Mouse (Mus musculus): ENCODE data around the gene Lrrc51. TPM values are rescaled to one million over a fixed set of nuclear protein-coding genes. Genes with fewer than 3 reads are reported as not detected.

Gene Lrrc51
- total RNA-seq, 2 experiments from 2014 or later: 4.1 to 5.7 TPM

DNA sequence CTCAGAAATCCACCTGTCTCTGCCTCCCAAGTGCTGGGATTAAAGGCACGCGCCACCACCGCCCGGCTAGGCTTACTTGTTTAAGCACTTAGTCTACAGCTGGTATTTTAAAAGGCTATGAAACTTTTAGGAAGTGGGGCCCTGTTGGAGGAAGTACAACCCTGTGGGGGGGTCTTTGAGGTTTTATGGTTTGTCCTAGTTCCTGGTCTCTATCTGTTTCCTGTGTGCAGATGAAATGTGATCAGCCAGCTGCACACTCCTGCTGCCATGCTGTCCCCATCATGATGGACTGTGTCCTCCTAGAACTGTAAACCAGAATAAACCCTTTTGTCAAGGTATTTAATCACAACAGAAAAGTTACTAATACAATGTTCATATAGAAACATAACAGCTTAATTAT lies 49.5 kb downstream of the Lrrc51 start:
- DNase-seq: no peak

- no peak for DNase-seq
Measured at GRCm38 (mm10) chr7:101882413-101883154, 51.1 kb downstream of the Lrrc51 start.

- no peak for DNase-seq
Measured at GRCm38 (mm10) chr7:101880855-101881254, 52.8 kb downstream of the Lrrc51 start.

- DNase-seq: no peak
Measured at GRCm38 (mm10) chr7:101875978-101876377, 57.7 kb downstream of the Lrrc51 start.

DNA sequence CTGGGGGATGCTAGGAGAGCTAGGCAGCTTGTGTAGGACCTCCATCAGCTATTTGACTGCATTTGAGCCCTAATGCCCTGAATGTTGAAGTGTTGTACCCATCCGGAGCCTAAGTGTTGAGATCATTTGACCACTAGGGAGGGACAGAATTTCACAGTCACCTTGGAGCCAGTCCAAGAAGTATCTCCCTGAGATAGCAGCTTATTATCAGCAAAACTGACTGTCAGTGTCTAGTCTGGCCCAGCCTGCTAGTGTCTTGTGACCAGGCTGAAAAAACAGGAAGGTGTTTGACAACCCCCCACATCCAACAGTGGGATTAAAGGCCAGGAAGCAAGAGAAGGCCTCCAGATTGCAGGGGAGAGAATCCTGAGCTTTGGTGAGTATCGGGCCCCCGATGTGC lies 62.4 kb downstream of the Lrrc51 start:
- peak; percentile 11 to 17 for DNase-seq

- no peak for DNase-seq
Measured at GRCm38 (mm10) chr7:101870629-101871028, 63.1 kb downstream of the Lrrc51 start, which contains the start of gene Folr1. Gene Folr1 (minus strand): TSS chr7:101870788.

DNA sequence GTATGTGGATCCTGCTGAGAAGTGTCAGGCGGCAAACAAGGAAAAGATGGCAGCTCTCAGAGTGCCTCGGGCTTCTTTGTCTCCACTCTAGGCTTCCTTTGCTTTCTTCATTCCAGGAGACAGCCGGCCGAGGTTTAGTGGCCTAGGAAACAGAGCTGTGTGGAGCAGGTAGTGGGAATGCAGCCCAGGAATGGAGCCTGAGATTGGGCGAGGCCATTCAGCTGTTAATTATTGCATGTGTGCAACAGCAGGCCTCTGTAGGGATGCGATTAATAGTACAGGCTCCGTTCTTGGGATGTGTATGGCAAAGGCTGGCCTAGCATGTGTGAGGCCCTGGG lies 64.6 kb downstream of the Lrrc51 start:
- no peak for DNase-seq

- peak in 1 of 2 experiments; percentile 23 for DNase-seq
Measured at GRCm38 (mm10) chr7:101868241-101869162, 65.2 kb downstream of the Lrrc51 start.

DNA sequence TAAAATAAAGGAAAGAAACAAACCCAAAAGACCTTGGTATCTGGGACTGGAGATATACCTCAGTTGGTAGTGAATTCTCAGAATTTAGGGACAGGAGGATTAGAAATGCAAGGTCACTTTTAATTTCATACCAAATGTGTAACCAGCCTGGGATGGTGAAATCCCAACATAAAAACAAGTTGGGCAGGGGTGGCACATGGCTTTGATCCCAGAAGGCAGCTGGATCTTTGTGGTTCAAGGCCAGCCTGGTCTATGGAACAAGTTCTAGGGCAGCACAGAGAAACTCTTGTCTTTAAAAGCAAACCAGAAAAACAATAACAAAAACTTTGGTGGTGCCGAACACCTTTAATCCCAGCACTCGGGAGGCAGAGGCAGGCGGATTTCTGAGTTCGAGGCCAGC lies 66.2 kb downstream of the Lrrc51 start:
- DNase-seq: no peak

DNA sequence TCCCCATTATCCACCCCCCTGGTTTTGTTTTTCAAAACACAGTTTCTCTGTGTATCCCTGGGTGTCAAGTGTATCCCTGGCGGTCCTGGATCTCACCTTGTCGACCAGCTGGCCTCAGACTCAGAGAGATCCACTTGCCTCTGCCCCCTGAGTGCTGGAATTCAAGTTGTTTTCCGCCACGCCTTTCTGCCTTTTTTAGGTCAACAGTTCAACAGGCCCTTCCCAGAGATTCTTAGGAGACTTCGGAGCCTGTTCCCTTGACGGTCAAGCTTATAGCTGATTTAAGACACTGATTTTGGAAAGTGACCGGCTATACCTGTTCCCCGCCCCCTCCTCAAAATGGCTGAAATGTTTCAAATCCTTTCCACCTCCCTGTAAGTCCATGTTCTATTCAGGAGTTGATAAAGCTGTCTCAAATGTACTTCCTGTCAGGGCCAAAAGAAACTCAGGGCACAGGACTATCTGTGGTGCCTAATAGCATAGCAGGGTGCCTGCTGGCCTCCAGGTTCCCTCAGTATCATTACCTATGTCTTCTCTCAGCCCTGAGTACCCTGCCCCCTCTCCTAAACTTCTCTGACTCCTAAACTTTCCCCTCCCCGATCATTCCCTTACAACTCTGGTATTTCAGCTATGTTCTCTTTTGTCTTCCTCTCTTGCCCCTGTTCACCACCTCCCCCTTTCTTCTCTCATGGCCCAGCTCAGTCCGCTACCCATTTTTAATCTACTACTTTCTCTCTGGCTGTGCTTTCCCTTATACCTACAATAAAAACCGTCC lies 67.0 kb downstream of the Lrrc51 start:
- DNase-seq: no peak

DNA sequence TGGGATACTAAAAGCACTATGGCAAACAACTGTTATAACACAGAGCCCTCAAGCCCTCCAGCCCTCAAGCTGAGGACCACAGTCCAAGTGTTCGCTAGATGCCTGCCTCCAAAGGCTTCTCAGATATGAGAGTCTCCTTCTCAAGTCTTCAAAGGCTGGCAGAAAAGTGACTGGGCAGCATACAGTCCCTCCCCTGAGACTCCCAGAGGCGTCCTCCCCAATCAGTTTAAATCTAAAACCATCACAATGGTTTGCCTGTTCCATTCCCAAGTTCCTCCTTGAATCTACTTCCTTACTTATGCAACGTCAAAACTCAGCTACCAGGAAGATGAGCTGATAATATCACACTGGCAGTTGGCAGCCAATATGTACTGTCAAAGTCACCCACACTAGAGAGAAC lies 70.3 kb downstream of the Lrrc51 start, which contains the start of gene Anapc15:
Gene Anapc15 (plus strand): TSS at position 301 of the 400 bp plus-strand sequence.
- no peak for DNase-seq

Small RNAs within 50 kb of the gene (microRNA-seq; reads per million reads assigned to microRNA genes)
- 0 reads per million in 2 experiments for gene Gm22655

Other genes with a start within 250 kb of the Lrrc51 start
- under 1 TPM; 0.18 to 0.27 TPM for gene Phox2a, start 115.6 kb downstream of the Lrrc51 start, total RNA-seq (2021)
- 100 to 1,000 TPM; 184 to 200 TPM for gene Inppl1, start 95.7 kb downstream of the Lrrc51 start, total RNA-seq (2021)
- 1 to 10 TPM; 5.0 to 7.5 TPM for gene Folr2, start 76.7 kb downstream of the Lrrc51 start, total RNA-seq (2021)
- 10 to 100 TPM; 16.8 to 17.2 TPM for gene Anapc15, start 70.2 kb downstream of the Lrrc51 start, total RNA-seq (2021)
- not detected for gene Folr1, start 63.1 kb downstream of the Lrrc51 start, total RNA-seq (2021)
- gene Lamtor1, start 28.0 kb downstream of the Lrrc51 start, total RNA-seq (2021): 100 to 1,000 TPM; 117 TPM
- not detected for gene Tomt, start 27.5 kb downstream of the Lrrc51 start, total RNA-seq (2021)
- gene Numa1, start 216 bp upstream of the Lrrc51 start, total RNA-seq (2021): 10 to 100 TPM; 89.0 to 95.0 TPM
- 10 to 100 TPM in 1 of 2 experiments, 1 to 10 TPM in 1; 7.4 to 11.9 TPM for gene Il18bp, start 84.8 kb upstream of the Lrrc51 start, total RNA-seq (2021)
- gene Rnf121, start 131.6 kb upstream of the Lrrc51 start, total RNA-seq (2021): 10 to 100 TPM; 24.5 TPM
- gene Xndc1, start 131.6 kb upstream of the Lrrc51 start, total RNA-seq (2021): 1 to 10 TPM; 4.9 to 6.9 TPM
- gene Xntrpc, start 131.8 kb upstream of the Lrrc51 start, total RNA-seq (2021): under 1 TPM; 0.44 to 0.74 TPM
- under 1 TPM; 0.15 to 0.90 TPM for gene Trpc2, start 149.2 kb upstream of the Lrrc51 start, total RNA-seq (2021)
- 100 to 1,000 TPM; 268 to 300 TPM for gene Art1, start 167.8 kb upstream of the Lrrc51 start, total RNA-seq (2021)
- gene Art5, start 175.6 kb upstream of the Lrrc51 start, total RNA-seq (2021): 10 to 100 TPM; 15.2 to 22.8 TPM
- gene Chrna10, start 182.9 kb upstream of the Lrrc51 start, total RNA-seq (2021): not detected

Measured in heart, adult 18-20 months (tissue).